Mouse (Mus musculus): ENCODE results near the gene Dpf3. TPM values are rescaled to one million over a fixed set of nuclear protein-coding genes. Genes with fewer than 3 reads are reported as not detected.

Gene Dpf3
- polyA plus RNA-seq, 1 experiment, result 1.9 TPM

DNA sequence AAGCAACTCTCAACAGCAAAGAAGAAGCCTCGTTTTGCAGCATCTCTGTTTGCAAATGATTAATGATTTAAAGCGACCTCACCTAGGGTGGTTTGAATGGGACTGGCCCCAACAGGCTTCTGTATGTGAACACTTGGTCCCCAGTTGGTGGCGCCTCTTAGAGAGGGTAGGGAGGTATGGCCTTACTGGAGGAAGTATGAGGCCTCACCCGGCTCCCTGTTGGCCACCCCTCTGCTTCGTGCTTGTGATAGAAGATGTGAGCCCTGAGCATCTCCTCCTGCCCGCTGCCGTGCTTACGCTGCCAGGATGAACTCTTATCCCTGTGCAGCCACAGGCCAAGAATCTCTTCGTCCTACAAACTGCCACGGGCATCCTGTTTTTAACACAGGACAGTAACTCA is 19.0 kb upstream of the Dpf3 start:
- no peaks in the 10 kb centered on the region for H3K9me3 ChIP-seq (ENCODE audit: control insufficient read depth, low read length)
- H3K36me3 ChIP-seq (ENCODE audit: control insufficient read depth), result no peaks in the 10 kb centered on the region
- TF ChIP-seq GATA1 (IDR thresholded peaks at IDR 0.05; ENCODE audit: low read length) (no peak), TAL1 (IDR thresholded peaks at IDR 0.05; ENCODE audit: low read length) (no peak)
- H3K4me1 ChIP-seq (ENCODE audit: control insufficient read depth), result peaks cover 6% of the 10 kb centered on the region
- H3K4me3 ChIP-seq (replicated peaks), result no peak overlapping the region
- peaks cover 3% of the 10 kb centered on the region for H3K27me3 ChIP-seq (ENCODE audit: control insufficient read depth)

DNA sequence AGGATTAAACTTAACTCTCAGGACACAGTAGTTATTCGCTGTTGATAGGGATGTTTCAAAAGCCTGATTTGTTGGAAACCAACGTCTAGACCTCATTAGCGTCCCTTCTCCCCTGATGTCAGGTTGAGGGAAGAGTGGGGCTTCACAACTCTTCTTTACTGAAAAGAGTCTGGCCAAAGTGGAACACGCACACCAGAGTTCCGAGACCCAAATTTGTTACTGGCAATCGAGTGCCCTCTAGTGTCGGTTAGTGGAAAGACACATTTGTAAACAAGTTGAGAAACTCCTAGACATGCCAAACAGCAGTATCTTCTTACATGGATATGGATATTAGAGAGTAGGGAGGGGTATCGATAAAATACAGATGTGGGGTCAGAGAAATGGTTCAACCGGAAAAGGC is 14.7 kb upstream of the Dpf3 start:
- TF ChIP-seq TAL1 (IDR thresholded peaks at IDR 0.05; ENCODE audit: low read length) (no peak), GATA1 (IDR thresholded peaks at IDR 0.05; ENCODE audit: low read length) (no peak)
- H3K4me3 ChIP-seq (replicated peaks), result no peak overlapping the region
- H3K4me1 ChIP-seq (ENCODE audit: control insufficient read depth), result peaks cover 6% of the 10 kb centered on the region
- H3K27me3 ChIP-seq (ENCODE audit: control insufficient read depth), result peaks cover 9% of the 10 kb centered on the region
- H3K36me3 ChIP-seq (ENCODE audit: control insufficient read depth), result no peaks in the 10 kb centered on the region
- no peaks in the 10 kb centered on the region for H3K9me3 ChIP-seq (ENCODE audit: control insufficient read depth, low read length)

DNA sequence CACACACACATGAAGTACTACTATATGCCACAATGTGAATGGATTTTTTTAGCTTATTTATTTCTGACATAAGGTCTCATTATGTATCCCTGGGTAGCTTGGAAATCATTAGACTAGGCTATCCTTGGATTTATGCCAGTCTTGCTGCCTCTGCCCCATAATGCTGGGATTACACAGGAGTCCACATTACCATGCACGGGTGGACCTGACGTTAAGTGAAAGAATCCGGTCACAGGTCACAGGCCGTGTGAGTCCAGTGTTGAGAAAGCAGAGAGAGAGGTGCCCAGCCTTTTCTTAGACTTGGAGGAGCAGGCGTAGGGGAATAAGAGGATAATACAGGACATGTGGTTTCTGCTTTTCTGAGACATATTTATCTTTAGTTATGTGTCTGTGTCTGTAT is 11.7 kb upstream of the Dpf3 start:
- no peaks in the 10 kb centered on the region for H3K9me3 ChIP-seq (ENCODE audit: control insufficient read depth, low read length)
- TF ChIP-seq GATA1 (IDR thresholded peaks at IDR 0.05; ENCODE audit: low read length) (no peak), TAL1 (IDR thresholded peaks at IDR 0.05; ENCODE audit: low read length) (no peak)
- H3K27me3 ChIP-seq (ENCODE audit: control insufficient read depth), result peaks cover 10% of the 10 kb centered on the region
- H3K36me3 ChIP-seq (ENCODE audit: control insufficient read depth), result no peaks in the 10 kb centered on the region
- H3K4me3 ChIP-seq (replicated peaks), result no peak overlapping the region
- H3K4me1 ChIP-seq (ENCODE audit: control insufficient read depth), result peaks cover 8% of the 10 kb centered on the region

DNA sequence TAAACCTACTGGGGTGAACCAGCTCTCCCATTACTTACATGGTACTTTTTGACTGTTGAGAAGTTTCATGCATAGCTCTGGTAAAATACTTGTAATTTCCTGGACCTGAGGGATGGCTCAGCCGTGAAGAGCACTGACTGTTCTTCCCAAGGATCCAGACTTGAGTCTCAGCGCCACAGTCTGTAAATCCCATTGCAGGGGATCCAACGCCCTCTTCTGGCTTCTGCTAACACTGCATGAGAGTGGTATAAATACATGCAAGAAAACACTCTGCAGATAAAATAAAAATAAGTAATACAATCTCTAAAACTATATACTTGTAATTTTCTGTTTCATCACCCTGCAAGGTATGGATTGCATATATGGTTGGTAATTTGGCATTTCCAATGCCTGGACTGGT is 10.4 kb upstream of the Dpf3 start:
- Histone ChIP-seq H3K9me3 (ENCODE audit: control insufficient read depth, low read length) (no peaks in the 10 kb centered on the region), H3K4me1 (ENCODE audit: control insufficient read depth) (peaks cover 8% of the 10 kb centered on the region), H3K36me3 (ENCODE audit: control insufficient read depth) (no peaks in the 10 kb centered on the region), H3K27me3 (ENCODE audit: control insufficient read depth) (peaks cover 21% of the 10 kb centered on the region), H3K4me3 (replicated peaks) (no peak overlapping the region)
- TF ChIP-seq TAL1 (IDR thresholded peaks at IDR 0.05; ENCODE audit: low read length) (no peak), GATA1 (IDR thresholded peaks at IDR 0.05; ENCODE audit: low read length) (no peak)

DNA sequence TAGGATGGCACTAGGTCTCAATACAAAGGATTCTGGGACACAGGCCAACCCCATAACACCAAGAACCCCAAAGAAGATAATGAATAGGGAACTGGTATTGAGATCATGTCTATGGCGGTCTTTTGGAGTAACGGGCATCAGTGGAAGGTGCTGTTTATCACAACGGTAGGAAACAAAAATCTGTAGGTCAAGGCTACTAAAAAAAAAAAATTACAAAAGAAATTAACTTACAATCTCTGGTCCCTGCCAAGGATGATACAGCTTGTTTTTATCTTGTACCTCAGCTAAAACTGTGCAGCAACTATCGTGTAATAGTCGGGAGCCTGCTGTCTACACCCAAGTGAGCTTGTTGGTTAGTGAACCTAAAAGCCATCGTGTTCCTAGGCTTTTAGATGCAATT is 9.2 kb upstream of the Dpf3 start:
- Histone ChIP-seq H3K36me3 (ENCODE audit: control insufficient read depth) (no peaks in the 10 kb centered on the region), H3K4me3 (replicated peaks) (no peak overlapping the region), H3K27me3 (ENCODE audit: control insufficient read depth) (peaks cover 21% of the 10 kb centered on the region), H3K4me1 (ENCODE audit: control insufficient read depth) (peaks cover 5% of the 10 kb centered on the region), H3K9me3 (ENCODE audit: control insufficient read depth, low read length) (no peaks in the 10 kb centered on the region)
- no peak for TF ChIP-seq GATA1 (IDR thresholded peaks at IDR 0.05; ENCODE audit: low read length)
- TF ChIP-seq TAL1 (IDR thresholded peaks at IDR 0.05; ENCODE audit: low read length), result no peak

DNA sequence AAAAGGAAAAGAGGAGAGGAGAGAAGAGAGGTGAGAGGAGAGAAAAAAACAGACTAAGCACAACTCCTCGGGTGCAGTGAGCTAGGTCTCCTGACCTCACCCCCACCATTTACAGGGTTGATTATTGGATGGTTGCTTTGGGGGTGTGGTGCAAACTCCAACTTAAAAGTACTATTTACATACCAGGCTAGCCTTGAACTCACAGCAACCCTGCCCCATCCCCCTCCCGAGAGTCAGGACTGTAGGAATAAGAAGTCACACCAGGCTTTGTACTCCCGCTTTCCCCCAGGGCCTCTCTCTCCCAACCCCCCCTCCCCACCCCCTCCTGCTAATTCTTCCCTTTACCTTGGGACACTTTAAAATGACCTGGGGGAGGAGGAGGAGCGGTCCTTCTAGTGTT is 8.8 kb upstream of the Dpf3 start:
- Histone ChIP-seq H3K4me1 (ENCODE audit: control insufficient read depth) (peaks cover 5% of the 10 kb centered on the region), H3K27me3 (ENCODE audit: control insufficient read depth) (peaks cover 18% of the 10 kb centered on the region), H3K36me3 (ENCODE audit: control insufficient read depth) (no peaks in the 10 kb centered on the region), H3K9me3 (ENCODE audit: control insufficient read depth, low read length) (peaks cover 3% of the 10 kb centered on the region), H3K4me3 (replicated peaks) (no peak overlapping the region)
- TF ChIP-seq GATA1 (IDR thresholded peaks at IDR 0.05; ENCODE audit: low read length) (no peak), TAL1 (IDR thresholded peaks at IDR 0.05; ENCODE audit: low read length) (no peak)

DNA sequence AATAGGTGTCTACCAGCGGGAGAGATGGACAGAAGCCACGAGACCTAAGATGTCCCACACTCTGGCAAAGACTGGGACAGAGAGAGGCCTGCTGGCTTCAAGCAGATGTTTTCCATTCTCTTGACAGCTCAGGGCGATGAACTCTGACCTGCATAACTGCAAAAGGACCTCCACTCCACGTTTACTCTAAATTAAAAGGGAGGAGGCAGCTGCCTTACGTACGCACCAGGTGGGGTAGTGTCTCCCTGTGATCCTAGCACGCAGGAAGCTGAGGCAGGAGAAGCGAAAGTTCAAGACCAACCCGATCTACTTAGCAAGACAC is 8.4 kb upstream of the Dpf3 start:
- TF ChIP-seq TAL1 (IDR thresholded peaks at IDR 0.05; ENCODE audit: low read length), result no peak
- TF ChIP-seq GATA1 (IDR thresholded peaks at IDR 0.05; ENCODE audit: low read length), result no peak
- peaks cover 8% of the 10 kb centered on the region for H3K9me3 ChIP-seq (ENCODE audit: control insufficient read depth, low read length)
- no peaks in the 10 kb centered on the region for H3K36me3 ChIP-seq (ENCODE audit: control insufficient read depth)
- no peak overlapping the region for H3K4me3 ChIP-seq (replicated peaks)
- H3K4me1 ChIP-seq (ENCODE audit: control insufficient read depth), result peaks cover 5% of the 10 kb centered on the region
- H3K27me3 ChIP-seq (ENCODE audit: control insufficient read depth), result peaks cover 15% of the 10 kb centered on the region

DNA sequence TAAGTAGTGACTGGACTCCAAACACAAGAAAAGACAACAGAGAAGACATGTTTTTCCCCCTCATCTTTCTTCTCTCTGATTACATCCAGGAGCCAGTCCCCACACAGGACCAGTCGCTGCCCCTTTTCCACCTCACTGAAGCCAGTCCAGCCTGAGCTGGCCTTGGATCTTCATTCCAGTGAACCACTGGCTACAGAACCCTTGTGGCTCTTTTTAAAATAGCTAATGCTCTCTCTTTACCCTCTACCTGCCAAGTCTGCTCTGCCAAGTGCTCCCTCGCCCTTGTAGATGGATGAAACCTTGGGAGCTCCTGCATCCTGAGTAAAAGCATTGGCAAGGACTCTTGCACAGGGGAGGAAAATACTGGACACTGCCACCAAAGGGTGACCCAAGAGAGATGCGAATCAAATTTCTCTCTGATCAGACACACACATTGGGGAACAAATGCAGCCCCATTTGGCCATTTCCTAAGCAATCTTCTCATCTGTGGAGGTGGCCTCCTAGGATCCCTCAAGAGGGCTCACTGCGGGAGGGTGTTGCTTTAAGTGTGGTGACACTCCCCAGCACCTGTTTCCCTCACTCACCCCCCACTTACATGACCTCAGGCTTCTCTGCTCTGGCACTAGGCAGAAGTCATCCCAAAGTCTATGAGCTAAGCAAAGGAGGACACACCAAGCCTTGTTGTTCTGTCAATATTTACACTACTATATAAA is 7.9 kb upstream of the Dpf3 start:
- TF ChIP-seq GATA1 (IDR thresholded peaks at IDR 0.05; ENCODE audit: low read length) (no peak), TAL1 (IDR thresholded peaks at IDR 0.05; ENCODE audit: low read length) (no peak)
- peaks cover 8% of the 10 kb centered on the region for H3K9me3 ChIP-seq (ENCODE audit: control insufficient read depth, low read length)
- no peak overlapping the region for H3K4me3 ChIP-seq (replicated peaks)
- H3K36me3 ChIP-seq (ENCODE audit: control insufficient read depth), result no peaks in the 10 kb centered on the region
- H3K4me1 ChIP-seq (ENCODE audit: control insufficient read depth), result peaks cover 5% of the 10 kb centered on the region
- H3K27me3 ChIP-seq (ENCODE audit: control insufficient read depth), result peaks cover 15% of the 10 kb centered on the region

DNA sequence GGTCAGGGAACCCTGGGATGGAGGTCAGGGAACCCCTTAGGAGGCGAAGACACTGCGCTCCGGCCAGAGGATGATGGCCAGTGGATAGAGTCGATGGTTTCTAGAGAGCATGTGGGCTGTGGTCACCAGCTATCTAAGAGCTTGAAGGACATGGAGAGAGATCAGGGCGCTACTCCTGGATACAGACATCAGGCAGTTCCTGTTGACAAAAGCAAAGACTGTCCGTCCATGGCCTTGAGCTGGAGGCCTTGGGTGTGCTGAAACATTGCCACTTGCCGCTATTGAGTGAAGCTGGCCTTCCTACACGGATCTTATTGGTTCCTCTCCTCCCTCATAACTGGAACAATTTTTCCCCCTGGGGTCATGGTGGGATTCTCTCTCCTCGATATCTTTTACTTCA is 6.7 kb upstream of the Dpf3 start:
- Histone ChIP-seq H3K4me3 (replicated peaks) (no peak overlapping the region), H3K4me1 (ENCODE audit: control insufficient read depth) (peaks cover 8% of the 10 kb centered on the region), H3K9me3 (ENCODE audit: control insufficient read depth, low read length) (peaks cover 8% of the 10 kb centered on the region), H3K27me3 (ENCODE audit: control insufficient read depth) (peaks cover 19% of the 10 kb centered on the region), H3K36me3 (ENCODE audit: control insufficient read depth) (no peaks in the 10 kb centered on the region)
- TF ChIP-seq GATA1 (IDR thresholded peaks at IDR 0.05; ENCODE audit: low read length) (no peak), TAL1 (IDR thresholded peaks at IDR 0.05; ENCODE audit: low read length) (no peak)

DNA sequence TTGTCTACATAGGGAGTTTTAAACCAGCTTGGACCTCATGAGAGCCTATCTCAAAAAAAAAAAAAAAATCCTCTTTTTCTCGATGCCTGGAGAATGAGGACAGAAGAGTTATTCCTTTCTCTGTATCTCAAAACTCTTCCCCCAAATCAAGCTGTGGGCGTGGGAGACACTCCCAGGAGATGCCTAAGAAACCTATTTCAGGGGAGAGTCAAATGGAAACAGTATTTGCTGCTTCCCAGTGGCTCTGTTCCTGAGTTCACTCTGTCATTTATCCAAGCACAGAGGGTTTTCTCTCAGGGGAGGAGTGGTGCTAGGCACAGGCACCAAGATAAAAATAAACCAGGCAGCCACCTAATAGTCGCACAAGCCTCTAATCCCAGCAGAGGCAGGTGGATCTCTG is 5.3 kb upstream of the Dpf3 start:
- H3K27me3 ChIP-seq (ENCODE audit: control insufficient read depth), result peaks cover 19% of the 10 kb centered on the region
- no peak overlapping the region for H3K4me3 ChIP-seq (replicated peaks)
- H3K4me1 ChIP-seq (ENCODE audit: control insufficient read depth), result peaks cover 22% of the 10 kb centered on the region
- H3K9me3 ChIP-seq (ENCODE audit: control insufficient read depth, low read length), result peaks cover 8% of the 10 kb centered on the region
- TF ChIP-seq TAL1 (IDR thresholded peaks at IDR 0.05; ENCODE audit: low read length) (no peak), GATA1 (IDR thresholded peaks at IDR 0.05; ENCODE audit: low read length) (no peak)
- H3K36me3 ChIP-seq (ENCODE audit: control insufficient read depth), result no peaks in the 10 kb centered on the region

Measured in erythroblast, embryonic 14.5 days (primary cell).